Mouse (Mus musculus) thymus, adult 2 months (tissue): ENCODE data around the gene Icam2. TPM values are rescaled to one million over a fixed set of nuclear protein-coding genes. Genes with fewer than 3 reads are reported as not detected.
"Not testable (repeated sequence)": the region's sequence is repeated elsewhere in the genome, so short reads cannot be mapped to it uniquely, and the experiment has no call there.

Source experiments
- DNase-seq: peaks from one replicate; pipeline ENCODE4 v3.0.0; 2021
- H3K27ac ChIP-seq: fragments of 200-500 bp; 2 replicates; pipeline ENCODE4 v1.5.1; 2012; ENCODE audit warnings: low read length, control low read depth; ENCODE audit not compliant: control insufficient read depth, insufficient read depth
- H3K27me3 ChIP-seq: fragments of 200-500 bp; 2 replicates; pipeline ENCODE4 v1.6.1; 2012; ENCODE audit warnings: mild to moderate bottlenecking, low read length, moderate library complexity, mixed read lengths; ENCODE audit not compliant: control insufficient read depth, insufficient read depth
- H3K36me3 ChIP-seq: fragments of 200-500 bp; 2 replicates; pipeline ENCODE4 v1.6.1; 2012; ENCODE audit warnings: mild to moderate bottlenecking, low read length, moderate library complexity; ENCODE audit not compliant: control insufficient read depth, insufficient read depth
- H3K4me1 ChIP-seq: fragments of 200-500 bp; replicated peaks from 2 replicates; pipeline ENCODE4 v1.6.1; 2012; ENCODE audit warnings: low read length; ENCODE audit not compliant: control insufficient read depth, insufficient read depth
- H3K4me3 ChIP-seq: fragments of 200-500 bp; 2 replicates; pipeline ENCODE4 v1.5.1; 2012; ENCODE audit warnings: mild to moderate bottlenecking, low read length, control low read depth, moderate library complexity; ENCODE audit not compliant: control insufficient read depth, insufficient read depth
- CTCF ChIP-seq: fragments of 200-500 bp; IDR thresholded peaks from 2 replicates; pipeline ENCODE4 v1.5.1; 2012; ENCODE audit warnings: mild to moderate bottlenecking, control low read depth, low read length, moderate library complexity, borderline replicate concordance; ENCODE audit not compliant: control insufficient read depth, poor library complexity, insufficient read depth; ENCODE audit errors: extremely low read depth
- POLR2A ChIP-seq: fragments of 200-500 bp; IDR thresholded peaks from 2 replicates; pipeline ENCODE4 v1.6.1; 2012; ENCODE audit warnings: mild to moderate bottlenecking, low read length, control low read depth, moderate library complexity; ENCODE audit not compliant: control insufficient read depth, poor library complexity, insufficient read depth; ENCODE audit errors: extremely low read depth
- WGBS: fragments of 180-500 bp; shearing (Covaris S2); methylation state at CpG from one replicate; pipeline ENCODE4 v1.1.7; 2018; 5-methylcytosine and 5-hydroxymethylcytosine counted together
- polyA plus RNA-seq: library from polyadenylated mRNA; depleted of rRNA; stranded (reverse); fragments of >200 nt; gene quantifications from 2 replicates; pipeline ENCODE4 v1.2.3, GENCODE M21; 2012

Gene Icam2
- polyA plus RNA-seq, 1 experiment, result 222 TPM

GRCm38 (mm10) chr11:106353188-106353587, 34.7 kb downstream of the Icam2 start, which contains the start of gene Scn4a:
Scn4a (minus strand) TSS chr11:106353288.
- Histone ChIP-seq H3K27ac (no peak within 1 kb of the TSS), H3K4me3 (no peak within 1 kb of the TSS), H3K36me3 (no peaks in the 10 kb centered on the region), H3K4me1 (peaks cover 13% of the 10 kb centered on the region), H3K27me3 (no peaks in the 10 kb centered on the region)
- TF ChIP-seq CTCF, result no peak
- TF ChIP-seq POLR2A, result no peak
- no peak for DNase-seq
- 96% methylated on average over 12 of the region's 12 CpGs for WGBS

DNA sequence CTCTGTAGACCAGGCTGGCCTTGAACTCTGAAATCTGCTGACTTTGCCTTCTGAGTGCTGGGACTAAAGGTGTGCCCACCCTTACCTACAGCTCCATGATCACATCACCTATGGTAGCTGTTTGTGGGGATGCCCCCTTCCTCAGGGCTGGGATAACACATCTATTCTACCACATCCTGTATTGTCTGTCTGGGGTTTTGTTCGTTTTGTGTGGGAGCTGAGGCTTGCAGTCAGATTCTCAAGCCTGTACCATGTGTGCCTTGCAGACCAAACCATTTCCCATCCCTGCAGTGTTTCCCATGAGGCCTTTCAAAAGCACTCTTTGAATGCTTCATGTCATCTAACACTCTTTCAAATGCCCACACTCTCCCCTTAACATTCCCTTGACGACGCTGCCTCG, 35.9 kb downstream of the Icam2 start:
- H3K36me3 ChIP-seq, result no peaks in the 10 kb centered on the region
- H3K27me3 ChIP-seq, result no peaks in the 10 kb centered on the region
- no peak for DNase-seq
- peaks cover 13% of the 10 kb centered on the region for H3K4me1 ChIP-seq
- H3K4me3 ChIP-seq, result no peak overlapping the region
- H3K27ac ChIP-seq, result no peak overlapping the region
- TF ChIP-seq CTCF (no peak), POLR2A (no peak)
- 29% methylated on average over 4 of the region's 4 CpGs for WGBS

- Histone ChIP-seq H3K36me3 (no peaks in the 10 kb centered on the region), H3K27me3 (no peaks in the 10 kb centered on the region), H3K27ac (no peak overlapping the region), H3K4me3 (no peak overlapping the region), H3K4me1 (peaks cover 13% of the 10 kb centered on the region)
- DNase-seq, result no peak
- WGBS, result 89% methylated on average over 3 of the region's 3 CpGs
- no peak for TF ChIP-seq CTCF
- no peak for TF ChIP-seq POLR2A
These were observed 36.6 kb downstream of the Icam2 start for GRCm38 (mm10) chr11:106351253-106351652.

GRCm38 (mm10) chr11:106350853-106351252, 37.0 kb downstream of the Icam2 start:
- no peaks in the 10 kb centered on the region for H3K27me3 ChIP-seq
- TF ChIP-seq POLR2A, result no peak
- TF ChIP-seq CTCF, result no peak
- 94% methylated on average over 5 of the region's 5 CpGs for WGBS

DNA sequence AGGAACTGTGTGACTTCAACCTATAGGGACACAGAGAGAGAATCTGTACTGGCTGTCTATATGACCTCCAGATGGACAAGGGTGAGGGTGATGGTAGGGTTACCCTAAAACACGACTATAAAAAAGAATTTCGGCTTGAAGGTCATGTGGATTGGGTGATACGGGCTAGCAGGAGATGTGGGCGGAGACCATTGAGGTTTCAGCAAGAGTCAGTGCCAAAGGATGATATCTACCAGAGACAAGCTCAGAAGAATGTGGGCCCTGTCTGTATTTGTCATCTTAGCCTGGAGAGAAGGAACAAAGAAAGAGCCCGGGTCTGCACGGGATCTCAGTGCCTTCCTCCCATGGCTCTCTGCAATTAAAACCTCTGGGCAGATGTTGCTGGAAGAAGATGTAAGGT, 38.1 kb downstream of the Icam2 start:
- 88% methylated on average over 6 of the region's 6 CpGs for WGBS
- no peak for DNase-seq
- TF ChIP-seq CTCF (no peak), POLR2A (no peak)
- Histone ChIP-seq H3K4me3 (no peak overlapping the region), H3K4me1 (peaks cover 2% of the 10 kb centered on the region), H3K27ac (no peak overlapping the region), H3K27me3 (no peaks in the 10 kb centered on the region), H3K36me3 (no peaks in the 10 kb centered on the region)

More at GRCm38 (mm10) chr11:106350853-106351252, 37.0 kb downstream of the Icam2 start:
- H3K27ac ChIP-seq, result no peak overlapping the region
- peaks cover 12% of the 10 kb centered on the region for H3K4me1 ChIP-seq
- H3K36me3 ChIP-seq, result no peaks in the 10 kb centered on the region
- no peak for DNase-seq
- no peak overlapping the region for H3K4me3 ChIP-seq

- no peak overlapping the region for H3K4me3 ChIP-seq
- no peak for DNase-seq
- H3K4me1 ChIP-seq, result no peaks in the 10 kb centered on the region
- no peaks in the 10 kb centered on the region for H3K27me3 ChIP-seq
- 95% methylated on average over 6 of the region's 6 CpGs for WGBS
- TF ChIP-seq CTCF (no peak), POLR2A (no peak)
- no peak overlapping the region for H3K27ac ChIP-seq
- no peaks in the 10 kb centered on the region for H3K36me3 ChIP-seq
These were observed 43.0 kb downstream of the Icam2 start for GRCm38 (mm10) chr11:106344910-106345309.

DNA sequence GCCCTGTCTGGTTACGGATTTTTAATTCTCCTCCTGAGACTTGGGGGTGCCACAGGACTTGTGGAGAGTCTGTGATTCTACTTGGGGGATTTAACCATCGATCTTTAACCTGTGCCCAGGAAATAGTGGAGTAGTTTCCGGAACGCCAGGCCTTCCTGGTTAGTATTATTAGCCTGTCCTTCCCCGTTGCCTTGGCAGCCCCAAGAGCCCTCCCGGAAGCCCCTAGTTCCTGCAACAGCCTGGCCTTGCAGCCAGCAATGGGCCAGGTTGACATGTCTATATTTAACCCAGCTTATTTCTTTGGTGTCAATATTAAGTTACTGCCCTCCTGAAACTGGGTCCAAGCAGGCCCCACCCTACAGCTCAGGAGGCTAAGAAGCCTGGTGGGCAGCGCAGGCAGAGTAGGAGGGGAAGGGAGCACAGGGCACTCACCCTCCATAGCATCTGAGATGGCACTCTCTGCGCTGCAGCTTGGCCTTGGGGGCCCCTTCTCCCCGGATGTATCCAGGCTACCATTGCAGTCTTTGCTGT, 46.8 kb downstream of the Icam2 start:
- Histone ChIP-seq H3K4me1 (no peaks in the 10 kb centered on the region), H3K36me3 (no peaks in the 10 kb centered on the region), H3K27ac (no peak overlapping the region), H3K4me3 (no peak overlapping the region), H3K27me3 (no peaks in the 10 kb centered on the region)
- no peak for TF ChIP-seq CTCF
- TF ChIP-seq POLR2A, result no peak
- no peak for DNase-seq
- WGBS, result 48% methylated on average over 9 of the region's 9 CpGs

DNA sequence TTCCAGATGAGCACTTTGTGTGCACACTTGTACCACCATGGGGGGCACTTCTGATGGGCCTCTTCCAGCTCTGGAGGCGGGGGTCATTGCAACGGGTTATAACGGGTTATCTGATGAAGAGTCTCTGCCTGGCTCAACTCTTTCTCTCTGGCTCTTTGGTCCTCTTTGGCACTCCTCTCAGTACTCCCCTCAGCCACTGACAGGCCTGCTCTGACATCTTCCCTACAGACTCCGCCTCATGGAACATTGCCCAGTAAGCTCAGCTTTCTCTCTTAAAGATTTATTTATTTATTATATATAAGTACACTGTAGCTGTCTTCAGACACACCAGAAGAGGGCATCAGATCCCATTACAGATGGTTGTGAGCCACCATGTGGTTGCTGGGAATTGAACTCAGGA, 48.6 kb downstream of the Icam2 start:
- 97% methylated on average over 4 of the region's 4 CpGs for WGBS
- not testable (repeated sequence) for H3K27ac ChIP-seq, H3K27me3 ChIP-seq, H3K4me3 ChIP-seq, DNase-seq, H3K36me3 ChIP-seq, H3K4me1 ChIP-seq
